Mouse (Mus musculus) E14TG2a.4 (cell line): ENCODE measurements around the gene Zbtb25.

Experiments used
- H3K27me3 ChIP-seq: 2 replicates; pipeline ENCODE4 v1.6.1; 2014; ENCODE audit warnings: low read length, control low read depth; ENCODE audit not compliant: insufficient read depth
- H3K36me3 ChIP-seq: 2 replicates; pipeline ENCODE4 v1.6.1; 2014; ENCODE audit warnings: low read length, control low read depth; ENCODE audit not compliant: insufficient read depth
- H3K4me1 ChIP-seq: replicated peaks from 2 replicates; pipeline ENCODE4 v1.6.1; 2014; ENCODE audit warnings: low read depth, low read length, control low read depth
- H3K4me3 ChIP-seq: replicated peaks from 2 replicates; pipeline ENCODE4 v1.5.1; 2014; ENCODE audit warnings: mild to moderate bottlenecking, low read length
- H3K9me3 ChIP-seq: 2 replicates; pipeline ENCODE4 v1.6.1; 2014; ENCODE audit warnings: low read length, control low read depth
- CTCF ChIP-seq: conservative IDR thresholded peaks from 2 replicates; pipeline ENCODE4 v1.5.1; 2014; ENCODE audit warnings: low read length
- NANOG ChIP-seq: IDR thresholded peaks from 2 replicates; pipeline ENCODE4 v1.6.1; 2014; ENCODE audit warnings: borderline replicate concordance, low read length, mixed read lengths
- POU5F1 ChIP-seq: IDR thresholded peaks from 2 replicates; pipeline ENCODE4 v1.6.1; 2014; ENCODE audit warnings: low read length, borderline replicate concordance

The Zbtb25 gene

GRCm38 (mm10) chr12:76372881-76373818, 3.7 kb upstream of the Zbtb25 start:
- H3K4me1 ChIP-seq: peaks cover 68% of the 10 kb centered on the region
- no peaks in the 10 kb centered on the region for H3K27me3 ChIP-seq
- H3K4me3 ChIP-seq: no peak overlapping the region
- H3K9me3 ChIP-seq: no peaks in the 10 kb centered on the region
- H3K36me3 ChIP-seq: no peaks in the 10 kb centered on the region
- TF ChIP-seq NANOG: no peak
- peak; percentile 52 for TF ChIP-seq CTCF
- TF ChIP-seq POU5F1: no peak

DNA sequence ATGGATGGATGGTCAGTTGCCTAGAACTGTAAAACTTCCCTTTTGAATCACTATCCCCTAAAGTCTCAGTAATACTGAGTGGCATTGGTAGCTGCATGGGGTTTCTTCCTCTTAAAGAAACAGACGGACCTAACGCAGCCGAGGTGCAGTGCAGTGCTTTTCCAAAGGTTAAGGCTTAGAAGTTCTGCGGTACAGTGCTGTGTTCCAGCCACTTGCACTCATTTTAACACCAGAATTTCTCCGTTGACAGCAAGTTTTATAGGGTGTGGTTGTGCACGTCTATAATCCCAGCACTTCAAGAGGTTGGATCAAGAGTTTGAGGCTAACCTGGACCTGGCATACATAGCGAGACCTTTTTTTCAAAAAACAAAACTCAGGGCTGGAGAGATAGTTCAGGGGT, 2.6 kb upstream of the Zbtb25 start:
- no peaks in the 10 kb centered on the region for H3K27me3 ChIP-seq
- no peak for TF ChIP-seq POU5F1
- no peak for TF ChIP-seq CTCF
- TF ChIP-seq NANOG: no peak
- peak overlapping the region; percentile 92 for H3K4me3 ChIP-seq
- H3K36me3 ChIP-seq: peaks cover under 1% of the 10 kb centered on the region
- H3K9me3 ChIP-seq: no peaks in the 10 kb centered on the region
- peaks cover 68% of the 10 kb centered on the region for H3K4me1 ChIP-seq

GRCm38 (mm10) chr12:76370831-76371571, 1.6 kb upstream of the Zbtb25 start:
- Histone ChIP-seq H3K27me3 (no peaks in the 10 kb centered on the region), H3K4me1 (peaks cover 67% of the 10 kb centered on the region), H3K9me3 (no peaks in the 10 kb centered on the region), H3K4me3 (peak overlapping the region; percentile 92), H3K36me3 (peaks cover 9% of the 10 kb centered on the region)
- TF ChIP-seq POU5F1: no peak
- no peak for TF ChIP-seq CTCF
- no peak for TF ChIP-seq NANOG

GRCm38 (mm10) chr12:76369978-76370830, 802 bp upstream of the Zbtb25 start, which contains the start of gene Zbtb1:
Gene Zbtb1 (plus strand): TSS chr12:76370266.
- Histone ChIP-seq H3K4me3 (peak within 1 kb of the TSS; percentile 92), H3K27me3 (no peaks in the 10 kb centered on the region), H3K9me3 (no peaks in the 10 kb centered on the region), H3K4me1 (peaks cover 68% of the 10 kb centered on the region), H3K36me3 (peaks cover 9% of the 10 kb centered on the region)
- TF ChIP-seq POU5F1: no peak
- no peak for TF ChIP-seq CTCF
- no peak for TF ChIP-seq NANOG

GRCm38 (mm10) chr12:76368790-76369205, 604 bp downstream of the Zbtb25 start:
- H3K4me1 ChIP-seq: peaks cover 58% of the 10 kb centered on the region
- no peak for TF ChIP-seq CTCF
- no peak for TF ChIP-seq NANOG
- no peak for TF ChIP-seq POU5F1
- no peaks in the 10 kb centered on the region for H3K9me3 ChIP-seq
- H3K36me3 ChIP-seq: peaks cover 16% of the 10 kb centered on the region
- peak overlapping the region; percentile 92 for H3K4me3 ChIP-seq
- H3K27me3 ChIP-seq: no peaks in the 10 kb centered on the region

DNA sequence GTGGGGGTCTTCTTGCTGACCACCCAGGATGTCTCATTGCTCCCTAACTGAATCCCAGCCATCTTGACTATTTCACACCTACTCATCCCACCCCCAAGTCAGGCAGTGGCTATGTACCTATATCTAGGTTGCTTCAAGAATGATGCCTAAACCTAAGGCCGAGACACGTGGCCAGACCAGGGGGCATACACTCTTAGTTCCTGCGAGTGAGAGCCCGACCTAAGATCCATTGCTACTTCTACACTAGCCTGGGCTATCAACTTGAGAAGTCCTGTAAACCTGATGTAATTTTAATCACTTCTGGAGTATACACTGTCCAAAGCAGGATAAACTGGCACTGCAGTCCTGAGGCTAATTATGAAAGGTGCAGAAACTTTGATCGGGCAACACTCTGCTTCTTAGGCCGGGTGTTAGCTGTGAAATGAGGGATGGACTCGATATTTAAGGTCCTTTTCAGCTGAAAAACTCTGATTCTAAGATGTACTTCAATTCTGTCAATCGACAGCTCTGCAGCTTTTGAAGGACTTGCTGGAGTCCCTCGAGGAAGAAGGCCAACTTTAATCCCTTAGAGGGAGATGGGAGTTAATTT, 1.1 kb downstream of the Zbtb25 start:
- Histone ChIP-seq H3K4me3 (peak overlapping the region; percentile 92), H3K9me3 (no peaks in the 10 kb centered on the region), H3K4me1 (peaks cover 55% of the 10 kb centered on the region), H3K27me3 (no peaks in the 10 kb centered on the region), H3K36me3 (peaks cover 16% of the 10 kb centered on the region)
- no peak for TF ChIP-seq CTCF
- no peak for TF ChIP-seq POU5F1
- TF ChIP-seq NANOG: no peak

DNA sequence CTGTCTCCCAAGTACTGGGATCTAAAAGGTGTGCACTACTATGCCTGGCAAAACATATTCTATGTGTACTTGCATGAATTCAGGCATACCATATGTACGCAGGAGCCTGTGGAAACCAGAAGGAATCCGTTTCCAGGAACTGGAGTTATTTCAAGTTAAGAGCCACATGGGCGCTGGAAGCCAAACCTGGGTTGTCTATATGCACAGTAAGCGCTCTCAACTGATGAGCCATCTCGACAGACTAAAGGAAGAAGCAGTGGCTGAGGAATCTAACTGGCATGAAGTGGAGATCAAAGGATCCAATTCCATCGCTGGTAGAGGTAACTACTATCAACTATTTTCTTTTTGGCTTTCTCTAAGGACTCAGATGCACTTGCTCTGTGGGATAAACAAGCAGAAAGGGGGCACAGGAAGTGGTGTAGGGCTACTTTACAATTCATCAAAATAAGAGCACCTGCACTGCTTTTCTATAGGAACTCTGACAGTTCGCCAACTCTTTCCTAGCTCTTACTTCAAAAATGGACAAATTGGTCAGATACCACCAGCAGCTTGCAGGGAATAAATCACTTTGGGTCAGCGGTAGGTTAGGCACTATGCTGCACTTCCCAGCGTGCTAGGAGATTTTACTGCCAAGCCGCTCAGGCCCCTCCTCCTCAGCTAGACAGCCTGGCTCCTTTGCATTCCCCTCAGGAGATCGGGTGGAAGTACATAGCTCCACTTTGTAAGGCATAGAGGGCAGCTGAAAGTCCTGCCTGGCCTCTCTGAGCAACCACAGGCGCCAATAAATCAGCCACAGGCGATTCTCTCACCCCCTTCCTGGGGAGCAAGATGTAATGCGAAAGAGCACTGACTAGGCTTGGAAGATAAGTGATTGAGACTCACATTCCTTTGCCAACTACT, 2.1 kb downstream of the Zbtb25 start:
- Histone ChIP-seq H3K4me3 (peak overlapping the region; percentile 92), H3K9me3 (no peaks in the 10 kb centered on the region), H3K27me3 (no peaks in the 10 kb centered on the region), H3K4me1 (peaks cover 52% of the 10 kb centered on the region), H3K36me3 (peaks cover 16% of the 10 kb centered on the region)
- TF ChIP-seq POU5F1: no peak
- no peak for TF ChIP-seq NANOG
- no peak for TF ChIP-seq CTCF
